Mouse (Mus musculus): ENCODE results near the gene Lect2. TPM values are rescaled to one million over a fixed set of nuclear protein-coding genes. Genes with fewer than 3 reads are reported as not detected.

The Lect2 gene
- polyA plus RNA-seq, 1 experiment from 2014 or later = not detected

- no peak for DNase-seq (ENCODE audit: extremely low spot score, low spot score)
- no peak overlapping the region for H3K27ac ChIP-seq
- H3K36me3 ChIP-seq (replicated peaks) = no peaks in the 10 kb centered on the region
- WGBS = 91% methylated on average over 6 of the region's 6 CpGs
- H3K4me3 ChIP-seq = no peak overlapping the region
- peaks cover 13% of the 10 kb centered on the region for H3K4me1 ChIP-seq
- no peaks in the 10 kb centered on the region for H3K9me3 ChIP-seq
- no peaks in the 10 kb centered on the region for H3K27me3 ChIP-seq (ENCODE audit: poor library complexity, severe bottlenecking)
These were observed 3.4 kb upstream of the Lect2 start for GRCm38 (mm10) chr13:56551661-56552060.

- Histone ChIP-seq H3K9me3 (no peaks in the 10 kb centered on the region), H3K4me3 (no peak overlapping the region), H3K27ac (no peak overlapping the region), H3K36me3 (replicated peaks) (no peaks in the 10 kb centered on the region), H3K27me3 (ENCODE audit: poor library complexity, severe bottlenecking) (no peaks in the 10 kb centered on the region), H3K4me1 (peaks cover 13% of the 10 kb centered on the region)
- DNase-seq (ENCODE audit: extremely low spot score, low spot score) = no peak
- WGBS = 59% methylated on average over 1 of the region's 1 CpGs
These were observed 2.3 kb upstream of the Lect2 start for GRCm38 (mm10) chr13:56550574-56550973.

GRCm38 (mm10) chr13:56549364-56549763, 1.1 kb upstream of the Lect2 start:
- no peak for DNase-seq (ENCODE audit: extremely low spot score, low spot score)
- no peak overlapping the region for H3K4me3 ChIP-seq
- no peaks in the 10 kb centered on the region for H3K36me3 ChIP-seq (replicated peaks)
- H3K9me3 ChIP-seq = no peaks in the 10 kb centered on the region
- WGBS = 80% methylated on average over 4 of the region's 4 CpGs
- no peak overlapping the region for H3K27ac ChIP-seq
- no peaks in the 10 kb centered on the region for H3K27me3 ChIP-seq (ENCODE audit: poor library complexity, severe bottlenecking)
- peaks cover 19% of the 10 kb centered on the region for H3K4me1 ChIP-seq

GRCm38 (mm10) chr13:56544956-56545355, 3.3 kb downstream of the Lect2 start:
- DNase-seq (ENCODE audit: extremely low spot score, low spot score) = no peak
- no peaks in the 10 kb centered on the region for H3K9me3 ChIP-seq
- H3K36me3 ChIP-seq (replicated peaks) = no peaks in the 10 kb centered on the region
- H3K27ac ChIP-seq = no peak overlapping the region
- peaks cover 13% of the 10 kb centered on the region for H3K4me1 ChIP-seq
- WGBS = 67% methylated on average over 3 of the region's 3 CpGs
- H3K4me3 ChIP-seq = no peak overlapping the region
- H3K27me3 ChIP-seq (ENCODE audit: poor library complexity, severe bottlenecking) = no peaks in the 10 kb centered on the region

DNA sequence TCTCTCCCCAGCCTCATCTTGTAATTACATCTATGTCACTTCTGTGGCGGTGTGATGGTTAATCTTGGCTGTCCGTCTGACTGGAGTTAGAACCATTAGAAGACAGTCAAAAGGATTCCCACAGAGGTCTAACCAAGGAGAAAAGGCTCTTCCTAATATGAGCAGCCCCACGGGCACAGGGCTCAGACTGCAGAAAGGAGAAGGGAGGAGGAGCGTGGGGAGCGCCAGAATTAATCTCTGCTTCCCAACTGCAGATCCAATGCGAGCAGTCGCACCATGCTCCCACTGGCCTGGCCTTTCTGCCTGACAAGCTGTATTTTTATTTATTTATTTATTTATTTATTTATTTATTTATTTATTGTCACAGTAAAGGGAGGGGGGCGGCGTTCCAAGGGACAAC, 4.5 kb downstream of the Lect2 start:
- Histone ChIP-seq H3K4me1 (peaks cover 13% of the 10 kb centered on the region), H3K9me3 (no peaks in the 10 kb centered on the region), H3K27me3 (ENCODE audit: poor library complexity, severe bottlenecking) (no peaks in the 10 kb centered on the region), H3K27ac (no peak overlapping the region), H3K36me3 (replicated peaks) (no peaks in the 10 kb centered on the region), H3K4me3 (no peak overlapping the region)
- no peak for DNase-seq (ENCODE audit: extremely low spot score, low spot score)
- 77% methylated on average over 9 of the region's 9 CpGs for WGBS

DNA sequence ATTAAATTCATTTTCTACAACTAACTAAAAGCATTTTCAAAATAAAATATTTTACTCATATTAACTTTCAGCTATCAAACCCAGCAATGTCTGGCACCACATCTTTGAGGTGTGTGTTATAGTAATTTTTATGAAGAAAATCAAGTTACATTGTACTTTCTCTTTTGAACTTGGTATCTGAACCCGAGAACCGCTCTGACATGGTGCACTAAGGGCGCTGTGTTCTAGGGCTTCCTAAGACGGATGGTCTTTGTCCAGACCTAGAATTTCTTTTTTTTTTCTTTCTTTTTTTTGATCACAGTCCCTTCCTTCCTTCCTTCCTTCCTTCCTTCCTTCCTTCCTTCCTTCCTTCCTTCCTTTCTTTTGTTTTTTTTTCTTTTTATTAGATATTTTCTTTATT, 8.5 kb downstream of the Lect2 start:
- no peak overlapping the region for H3K4me3 ChIP-seq
- H3K36me3 ChIP-seq (replicated peaks) = no peaks in the 10 kb centered on the region
- H3K4me1 ChIP-seq = peaks cover 5% of the 10 kb centered on the region
- H3K9me3 ChIP-seq = peaks cover 4% of the 10 kb centered on the region; the same call in 1 of the 2 replicates
- no peaks in the 10 kb centered on the region for H3K27me3 ChIP-seq (ENCODE audit: poor library complexity, severe bottlenecking)
- no peak for DNase-seq (ENCODE audit: extremely low spot score, low spot score)
- WGBS = 93% methylated on average over 4 of the region's 4 CpGs
- no peak overlapping the region for H3K27ac ChIP-seq

GRCm38 (mm10) chr13:56537026-56537425, 11.3 kb downstream of the Lect2 start:
- Histone ChIP-seq H3K4me1 (no peaks in the 10 kb centered on the region), H3K27me3 (ENCODE audit: poor library complexity, severe bottlenecking) (no peaks in the 10 kb centered on the region), H3K27ac (no peak overlapping the region), H3K4me3 (no peak overlapping the region), H3K36me3 (replicated peaks) (no peaks in the 10 kb centered on the region), H3K9me3 (peaks cover 14% of the 10 kb centered on the region; the same call in 1 of the 2 replicates)
- DNase-seq (ENCODE audit: extremely low spot score, low spot score) = peak; percentile 8
- 89% methylated on average over 12 of the region's 12 CpGs for WGBS

GRCm38 (mm10) chr13:56535570-56535969, 12.7 kb downstream of the Lect2 start:
- H3K27ac ChIP-seq = no peak overlapping the region
- no peaks in the 10 kb centered on the region for H3K4me1 ChIP-seq
- H3K27me3 ChIP-seq (ENCODE audit: poor library complexity, severe bottlenecking) = no peaks in the 10 kb centered on the region

GRCm38 (mm10) chr13:56534931-56535330, 13.4 kb downstream of the Lect2 start:
- no peaks in the 10 kb centered on the region for H3K27me3 ChIP-seq (ENCODE audit: poor library complexity, severe bottlenecking)
- H3K4me1 ChIP-seq = no peaks in the 10 kb centered on the region
- H3K4me3 ChIP-seq = no peak overlapping the region
- H3K9me3 ChIP-seq = peaks cover 14% of the 10 kb centered on the region; the same call in 1 of the 2 replicates
- WGBS = 89% methylated on average over 5 of the region's 5 CpGs
- H3K27ac ChIP-seq = no peak overlapping the region
- H3K36me3 ChIP-seq (replicated peaks) = no peaks in the 10 kb centered on the region
- DNase-seq (ENCODE audit: extremely low spot score, low spot score) = no peak

More at GRCm38 (mm10) chr13:56535570-56535969, 12.7 kb downstream of the Lect2 start:
- DNase-seq (ENCODE audit: extremely low spot score, low spot score) = no peak
- H3K36me3 ChIP-seq (replicated peaks) = no peaks in the 10 kb centered on the region
- peaks cover 14% of the 10 kb centered on the region; the same call in 1 of the 2 replicates for H3K9me3 ChIP-seq
- H3K4me3 ChIP-seq = no peak overlapping the region
- 72% methylated on average over 5 of the region's 5 CpGs for WGBS

DNA sequence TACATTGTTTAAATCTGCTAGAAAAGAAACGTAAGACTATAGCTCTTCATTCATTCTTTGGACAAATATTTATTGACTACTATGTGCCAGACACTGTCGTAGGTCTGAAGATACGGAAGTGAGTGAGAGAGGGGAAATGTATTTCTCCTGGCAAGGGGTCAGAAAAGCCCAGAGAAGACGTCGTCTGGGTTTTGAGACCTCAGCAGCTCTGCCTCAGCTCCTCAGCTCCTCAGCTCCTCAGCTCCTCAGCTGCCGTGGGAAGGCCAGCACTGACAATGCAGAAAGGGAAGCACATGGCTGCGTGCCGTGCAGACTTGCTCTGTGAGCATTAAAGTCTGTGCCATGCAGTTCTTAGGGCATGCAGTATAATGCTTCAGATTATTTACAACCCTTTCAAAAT, 18.6 kb downstream of the Lect2 start:
- Histone ChIP-seq H3K27ac (no peak overlapping the region), H3K36me3 (replicated peaks) (no peaks in the 10 kb centered on the region), H3K4me3 (no peak overlapping the region), H3K9me3 (peaks cover 8% of the 10 kb centered on the region; the same call in 1 of the 2 replicates), H3K4me1 (no peaks in the 10 kb centered on the region), H3K27me3 (ENCODE audit: poor library complexity, severe bottlenecking) (no peaks in the 10 kb centered on the region)
- DNase-seq (ENCODE audit: extremely low spot score, low spot score) = no peak
- WGBS = 78% methylated on average over 8 of the region's 8 CpGs

GRCm38 (mm10) chr13:56529031-56529430, 19.3 kb downstream of the Lect2 start:
- Histone ChIP-seq H3K9me3 (peaks cover 3% of the 10 kb centered on the region; the same call in 1 of the 2 replicates), H3K4me1 (no peaks in the 10 kb centered on the region), H3K27me3 (ENCODE audit: poor library complexity, severe bottlenecking) (no peaks in the 10 kb centered on the region), H3K27ac (no peak overlapping the region), H3K36me3 (replicated peaks) (no peaks in the 10 kb centered on the region), H3K4me3 (no peak overlapping the region)
- 90% methylated on average over 4 of the region's 4 CpGs for WGBS
- DNase-seq (ENCODE audit: extremely low spot score, low spot score) = no peak

- peaks cover 3% of the 10 kb centered on the region for H3K27me3 ChIP-seq (ENCODE audit: poor library complexity, severe bottlenecking)
- DNase-seq (ENCODE audit: extremely low spot score, low spot score) = no peak
- no peaks in the 10 kb centered on the region for H3K9me3 ChIP-seq
- no peak overlapping the region for H3K27ac ChIP-seq
- WGBS = 92% methylated on average over 11 of the region's 11 CpGs
- no peaks in the 10 kb centered on the region for H3K4me1 ChIP-seq
- H3K36me3 ChIP-seq (replicated peaks) = no peaks in the 10 kb centered on the region
- no peak overlapping the region for H3K4me3 ChIP-seq
These were observed 20.0 kb downstream of the Lect2 start for GRCm38 (mm10) chr13:56528281-56528680.

DNA sequence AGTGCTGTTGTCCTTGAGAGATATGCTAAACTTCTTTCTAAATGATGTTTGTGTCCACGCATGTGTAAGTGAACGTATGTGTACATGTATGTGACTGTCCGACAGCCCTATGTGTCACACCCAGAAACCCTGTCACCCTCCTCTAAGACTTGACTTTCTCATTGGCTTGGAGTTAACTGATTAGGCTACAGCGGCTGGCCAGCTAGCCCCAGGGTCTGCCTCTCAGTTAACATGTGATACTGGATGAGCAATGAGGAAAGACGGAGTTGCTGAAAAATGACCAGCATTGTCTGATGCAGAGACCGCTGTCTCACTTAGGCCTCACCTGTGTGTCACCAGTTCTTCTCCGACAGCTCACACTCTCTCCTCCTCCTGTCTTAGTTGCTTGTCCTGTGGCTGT, 20.5 kb downstream of the Lect2 start:
- Histone ChIP-seq H3K4me3 (no peak overlapping the region), H3K4me1 (peaks cover 3% of the 10 kb centered on the region)
- 90% methylated on average over 7 of the region's 7 CpGs for WGBS

GRCm38 (mm10) chr13:56526871-56527270, 21.4 kb downstream of the Lect2 start:
- WGBS = 88% methylated on average over 12 of the region's 12 CpGs
- Histone ChIP-seq H3K36me3 (replicated peaks) (no peaks in the 10 kb centered on the region), H3K9me3 (no peaks in the 10 kb centered on the region), H3K4me3 (no peak overlapping the region), H3K27me3 (ENCODE audit: poor library complexity, severe bottlenecking) (peaks cover 5% of the 10 kb centered on the region), H3K27ac (no peak overlapping the region), H3K4me1 (peaks cover 11% of the 10 kb centered on the region)
- no peak for DNase-seq (ENCODE audit: extremely low spot score, low spot score)

More for the DNA sequence above, 20.5 kb downstream of the Lect2 start:
- no peak for DNase-seq (ENCODE audit: extremely low spot score, low spot score)
- H3K27me3 ChIP-seq (ENCODE audit: poor library complexity, severe bottlenecking) = peaks cover 5% of the 10 kb centered on the region
- H3K27ac ChIP-seq = no peak overlapping the region
- no peaks in the 10 kb centered on the region for H3K36me3 ChIP-seq (replicated peaks)
- H3K9me3 ChIP-seq = no peaks in the 10 kb centered on the region

Data from forebrain, embryonic 10.5 days (tissue).